Mouse (Mus musculus) olfactory bulb, adult 2 months (tissue): Measurements from ENCODE around the gene Gstp1.

Experiments
- CTCF ChIP-seq: fragments of 200-500 bp; IDR thresholded peaks from 2 replicates; pipeline ENCODE4 v1.5.1; 2012; ENCODE audit warnings: low read depth, mild to moderate bottlenecking, low read length, moderate library complexity; ENCODE audit not compliant: insufficient read depth
- POLR2A ChIP-seq: fragments of 200-500 bp; IDR thresholded peaks from 2 replicates; pipeline ENCODE4 v1.6.1; 2012; ENCODE audit warnings: mild to moderate bottlenecking, low read depth, low read length, moderate library complexity; ENCODE audit not compliant: insufficient read depth

- TF ChIP-seq CTCF (no peak), POLR2A (no peak)
These were observed 36.7 kb downstream of the Gstp1 start for GRCm38 (mm10) chr19:4000949-4001525.
